Mouse (Mus musculus): Measurements from ENCODE around the gene Upp2.

The Upp2 gene

DNA sequence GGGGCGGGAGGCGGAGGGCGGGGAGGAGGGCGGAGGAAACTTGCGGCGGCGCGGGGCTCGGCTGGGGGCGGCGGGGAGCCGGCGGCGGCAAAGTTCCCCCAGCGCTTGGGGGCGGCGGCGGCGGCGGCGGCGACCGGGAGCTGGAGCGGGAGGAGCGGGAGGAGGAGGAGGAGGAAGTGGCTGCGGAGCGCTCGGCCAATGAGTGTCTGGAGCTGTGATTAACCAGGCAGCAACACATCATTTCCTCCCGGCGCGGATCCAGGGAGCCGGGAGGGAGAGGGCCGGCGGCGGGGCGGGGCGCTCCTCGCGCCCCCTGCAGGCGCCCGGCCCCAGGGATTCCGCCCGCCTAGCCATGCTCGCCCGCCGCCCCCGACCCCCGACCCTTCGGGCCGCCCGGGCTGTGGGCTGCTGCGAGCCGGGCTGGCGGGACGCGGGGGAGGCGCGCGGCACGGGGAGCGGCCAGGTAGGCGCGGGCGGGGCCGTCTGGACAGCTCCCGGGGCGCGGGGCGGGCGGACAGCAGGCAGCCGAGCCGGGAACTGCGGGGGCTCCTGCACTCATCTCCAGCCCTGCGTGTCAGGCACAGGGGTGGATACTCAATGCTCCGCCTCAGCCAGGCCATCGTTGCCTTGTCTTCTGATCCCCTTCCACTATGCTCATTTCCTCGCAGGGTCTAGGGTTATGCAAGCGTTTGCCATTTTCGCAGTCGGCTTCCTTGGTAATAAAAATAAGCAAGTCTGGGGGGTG, at the start of gene Upp2, which contains the start of gene Acvr1:
Gene Upp2, plus strand, starts transcription at position 233 of the 745 bp plus-strand sequence.
Gene Acvr1, minus strand, starts transcription at position 92 of the 745 bp plus-strand sequence.
- peak; percentile 91 for DNase-seq (ENCODE audit: low spot score)

DNA sequence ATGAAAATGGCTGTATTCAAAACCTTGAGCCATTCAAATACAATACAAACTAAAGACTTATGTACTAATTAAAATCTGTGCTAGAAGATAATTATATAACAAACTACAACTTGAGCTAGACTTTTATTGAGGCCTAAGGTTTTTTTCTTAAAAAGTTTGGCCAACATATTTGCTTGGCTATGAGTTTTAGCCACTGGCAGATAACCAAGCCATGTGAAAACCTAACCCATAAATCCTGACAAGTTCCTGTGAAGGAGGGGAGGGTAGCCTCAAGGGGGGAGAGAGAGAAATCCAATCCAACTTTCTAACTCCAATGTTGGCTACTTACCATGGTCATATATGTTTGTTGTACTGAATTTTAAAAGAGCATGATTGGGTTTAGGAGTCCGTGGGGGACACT, 48.6 kb upstream of the Upp2 start:
- DNase-seq (ENCODE audit: low spot score), result no peak

DNA sequence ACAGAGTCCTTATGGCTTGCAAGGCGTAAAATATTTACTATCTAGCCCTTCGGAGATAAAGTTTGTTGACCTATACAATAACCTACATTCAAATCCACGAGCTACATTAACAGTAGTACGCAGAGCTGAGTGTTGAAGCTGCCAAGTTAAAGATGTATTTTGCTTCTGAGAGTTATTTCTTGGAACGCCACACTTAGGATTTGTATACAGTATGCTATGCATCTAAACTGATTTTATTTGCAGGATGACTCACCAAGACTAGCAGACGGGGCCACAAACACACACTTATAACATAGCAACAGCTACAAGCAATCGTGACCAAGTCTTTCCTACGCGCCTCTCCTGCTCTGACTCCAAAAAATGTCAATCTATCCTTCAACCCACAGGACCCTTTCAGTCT, 46.4 kb upstream of the Upp2 start:
- DNase-seq (ENCODE audit: low spot score), result no peak

DNA sequence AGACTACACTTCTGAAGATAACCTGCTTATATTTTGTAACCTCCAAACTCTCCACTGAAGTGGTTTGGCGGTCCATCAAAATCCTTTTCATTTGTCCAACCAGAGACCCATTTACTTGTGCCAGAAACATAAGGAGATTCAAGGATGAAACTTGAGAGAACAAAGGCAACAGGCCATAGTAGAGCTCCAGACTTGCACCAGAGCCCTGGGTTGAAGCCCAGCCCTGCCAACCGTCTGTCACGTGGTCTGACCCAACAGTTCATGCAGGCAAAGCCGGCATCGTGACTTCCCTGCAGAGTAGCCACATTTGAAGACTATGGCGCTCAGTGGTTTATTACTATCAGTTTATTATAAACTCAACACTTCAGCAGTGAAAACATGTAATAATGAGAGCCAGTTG, 45.5 kb upstream of the Upp2 start:
- DNase-seq (ENCODE audit: low spot score), result no peak

GRCm38 (mm10) chr2:58523097-58523496, 44.0 kb upstream of the Upp2 start:
- no peak for DNase-seq (ENCODE audit: low spot score)

- DNase-seq (ENCODE audit: low spot score), result no peak
These were observed 43.2 kb upstream of the Upp2 start for GRCm38 (mm10) chr2:58523894-58524293.

DNA sequence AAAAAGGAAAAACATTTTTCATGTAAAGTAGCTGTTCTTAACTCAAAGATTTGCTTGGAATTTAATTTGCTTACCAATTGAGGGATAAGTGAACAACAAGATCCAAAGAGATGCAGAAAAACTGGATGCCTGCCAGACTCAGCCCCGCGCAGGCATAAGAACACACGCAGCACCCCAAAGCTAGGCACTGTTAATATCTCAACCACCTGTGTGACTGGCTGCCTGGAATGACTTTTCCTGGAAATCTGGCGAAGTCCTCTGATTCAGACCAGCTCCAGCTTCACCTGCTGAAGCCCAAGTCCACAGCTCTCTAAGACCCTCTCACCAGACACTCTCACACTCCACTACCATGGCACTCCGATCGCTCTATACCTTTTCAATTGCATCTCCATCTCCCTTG, 42.7 kb upstream of the Upp2 start:
- no peak for DNase-seq (ENCODE audit: low spot score)

GRCm38 (mm10) chr2:58527786-58528185, 39.3 kb upstream of the Upp2 start:
- DNase-seq (ENCODE audit: low spot score), result no peak

DNA sequence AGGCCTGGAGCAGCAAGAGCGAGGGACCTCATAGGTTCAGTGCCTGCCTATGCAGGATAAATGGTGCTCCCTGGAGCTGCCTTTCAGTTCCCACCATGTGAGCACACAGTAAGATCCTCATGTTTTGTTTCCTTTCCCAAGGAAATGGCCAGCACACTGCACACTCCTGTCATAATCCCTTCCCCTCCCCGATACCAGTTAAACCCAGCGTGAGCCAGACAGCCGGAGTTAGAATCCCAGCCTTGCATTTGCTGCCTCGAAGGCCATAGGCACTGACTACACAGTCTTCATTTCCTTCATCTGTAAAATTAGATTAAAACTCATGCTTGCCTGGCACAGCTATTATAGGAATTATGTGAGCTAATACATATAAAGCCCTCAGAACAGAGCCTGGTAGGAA, 37.7 kb upstream of the Upp2 start:
- no peak for DNase-seq (ENCODE audit: low spot score)

DNA sequence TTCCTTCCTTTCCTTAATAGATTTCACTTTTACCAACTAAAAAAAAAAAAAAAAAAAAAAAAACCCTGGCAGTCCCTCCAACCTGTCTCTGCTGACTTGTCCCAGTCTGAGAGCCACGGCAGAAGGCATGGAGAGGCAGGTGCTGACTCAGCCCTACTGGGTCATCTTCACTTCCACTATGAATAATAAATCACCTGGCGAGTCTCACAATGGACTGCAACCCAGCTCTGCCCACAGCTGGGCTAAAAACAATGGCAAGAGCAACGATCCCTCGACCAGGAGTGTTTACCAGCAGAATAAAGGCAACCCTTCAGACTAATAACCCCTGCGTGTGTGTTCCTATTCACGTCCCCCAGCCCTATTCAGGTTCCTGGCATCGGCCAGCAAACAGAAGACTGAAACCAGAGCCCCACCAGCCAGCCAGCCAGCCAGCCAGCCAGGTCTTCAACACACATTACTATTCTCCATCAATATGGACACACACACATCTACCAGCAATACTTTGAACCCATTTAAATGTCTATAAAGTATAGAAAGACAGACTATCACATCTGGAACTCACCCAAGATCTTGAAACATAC, 37.1 kb upstream of the Upp2 start:
- DNase-seq (ENCODE audit: low spot score), result no peak

DNA sequence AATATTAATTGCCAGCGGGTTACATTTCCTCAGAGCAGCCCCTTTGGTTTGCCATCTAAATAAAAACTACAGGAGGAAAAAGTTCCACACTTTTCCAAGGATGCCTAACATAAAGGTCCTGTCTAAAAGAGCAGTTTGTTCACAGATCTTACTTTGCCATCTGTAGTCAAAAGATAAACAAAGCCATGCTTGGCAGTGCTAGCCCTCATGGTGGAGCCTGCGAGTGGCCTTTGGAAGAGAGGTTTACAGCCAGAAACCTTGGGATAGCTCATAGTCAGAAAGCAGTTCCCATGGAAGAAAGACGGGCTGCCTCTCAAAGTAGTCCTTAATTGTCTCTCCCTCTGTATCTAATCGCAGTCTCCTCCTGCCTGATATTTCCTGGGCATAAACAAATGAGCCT, 36.6 kb upstream of the Upp2 start:
- DNase-seq (ENCODE audit: low spot score), result no peak

- DNase-seq (ENCODE audit: low spot score), result peak; percentile 81
These were observed 34.7 kb upstream of the Upp2 start for GRCm38 (mm10) chr2:58532260-58532850.

GRCm38 (mm10) chr2:58533521-58534001, 33.5 kb upstream of the Upp2 start:
- peak; percentile 30 for DNase-seq (ENCODE audit: low spot score)

DNA sequence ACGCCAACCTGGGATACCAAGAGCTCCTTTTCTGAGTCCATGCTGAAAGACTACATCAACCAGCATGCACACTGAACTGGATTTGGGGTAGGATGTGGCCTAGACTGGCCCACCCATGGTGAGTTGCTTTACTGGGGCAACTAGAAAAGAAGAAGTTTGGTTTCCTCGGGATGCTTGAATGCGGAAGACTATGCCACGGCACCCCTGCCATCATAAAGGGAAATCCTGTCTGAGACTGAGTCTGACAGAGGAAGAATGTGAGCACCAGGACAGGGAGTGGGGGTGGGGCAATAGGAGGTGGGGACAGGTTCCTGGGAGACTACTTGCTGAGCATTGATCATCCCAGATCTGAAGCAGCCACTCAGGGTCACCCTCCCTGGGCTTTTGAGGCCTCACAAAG, 32.7 kb upstream of the Upp2 start:
- peak; percentile 27 for DNase-seq (ENCODE audit: low spot score)

- no peak for DNase-seq (ENCODE audit: low spot score)
These were observed 31.9 kb upstream of the Upp2 start for GRCm38 (mm10) chr2:58535233-58535632.

GRCm38 (mm10) chr2:58536796-58537195, 30.3 kb upstream of the Upp2 start:
- DNase-seq (ENCODE audit: low spot score), result no peak

- DNase-seq (ENCODE audit: low spot score), result no peak
These were observed 28.9 kb upstream of the Upp2 start for GRCm38 (mm10) chr2:58538196-58538595.

DNA sequence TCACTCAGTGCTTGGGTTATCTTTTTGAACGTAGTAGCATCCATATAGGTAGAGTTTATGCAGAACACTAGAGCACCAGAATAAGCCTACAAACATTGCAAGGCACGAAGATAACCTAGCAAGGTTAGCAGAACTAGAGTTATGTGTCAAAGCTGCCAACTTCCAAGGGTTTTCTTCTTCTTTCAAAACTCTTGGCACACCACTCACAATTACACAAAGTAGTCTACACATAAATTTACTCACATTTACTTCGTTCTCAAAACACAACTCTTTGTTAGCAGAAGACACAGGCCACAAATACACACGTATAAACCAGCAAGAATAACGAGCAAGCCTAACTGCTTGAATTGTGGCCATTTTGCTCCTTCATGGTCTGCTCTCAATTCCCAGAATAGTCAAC, 23.8 kb upstream of the Upp2 start:
- DNase-seq (ENCODE audit: low spot score), result no peak

GRCm38 (mm10) chr2:58544368-58544767, 22.7 kb upstream of the Upp2 start:
- DNase-seq (ENCODE audit: low spot score), result no peak

- DNase-seq (ENCODE audit: low spot score), result no peak
These were observed 20.8 kb upstream of the Upp2 start for GRCm38 (mm10) chr2:58546264-58546663.

GRCm38 (mm10) chr2:58548943-58549342, 18.2 kb upstream of the Upp2 start:
- DNase-seq (ENCODE audit: low spot score), result no peak

- DNase-seq (ENCODE audit: low spot score), result no peak
These were observed 17.1 kb upstream of the Upp2 start for GRCm38 (mm10) chr2:58549960-58550359.

GRCm38 (mm10) chr2:58550488-58550887, 16.6 kb upstream of the Upp2 start:
- DNase-seq (ENCODE audit: low spot score), result no peak
